In the genomic region with DNA sequence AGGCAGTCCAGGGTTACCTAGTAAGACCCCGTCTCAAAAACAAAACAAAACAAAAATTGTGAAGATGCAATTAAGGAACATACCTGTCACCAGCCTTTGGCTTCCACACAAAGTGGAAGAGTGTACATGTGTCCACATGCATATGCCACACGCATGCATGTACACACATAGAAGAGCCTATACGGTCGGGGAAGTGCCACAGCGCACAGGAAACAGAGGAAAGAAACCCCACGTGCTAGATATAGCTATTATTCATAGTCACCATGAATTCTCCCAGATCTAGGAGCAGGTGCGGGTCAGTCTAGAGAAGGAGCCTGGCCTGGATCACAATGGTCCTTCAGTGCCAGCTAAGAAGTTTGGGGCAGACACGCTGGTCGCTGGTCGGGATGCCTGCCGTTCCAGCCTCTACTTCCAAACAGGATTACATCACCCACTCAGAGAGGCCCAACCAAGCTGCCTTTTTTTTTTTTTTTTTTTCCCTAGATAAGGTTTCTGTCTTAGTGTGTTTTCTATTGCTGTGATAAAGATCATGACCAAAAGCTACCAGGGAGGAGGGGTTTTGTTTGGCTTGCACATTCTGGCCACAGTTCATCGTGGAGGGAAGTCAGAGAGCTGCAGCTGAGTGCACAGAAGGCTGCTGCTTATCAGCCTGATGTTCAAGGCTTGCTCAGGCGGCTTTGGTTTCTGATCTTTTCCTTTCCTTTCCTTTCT, we compare ENCODE assay signal across 12 mouse cellular contexts. TPM values are rescaled to one million over a fixed set of nuclear protein-coding genes. Genes with fewer than 3 reads are reported as not detected.
DNase-seq lines count a peak whose midpoint lies in the region; ATAC-seq and TF ChIP-seq lines count a peak whose summit lies in the region.
"Had no signal": no experiment of that assay in that cellular context is flagged by ENCODE, and none has a peak within 500 bp of the region (broad histone marks: within the 10 kb centered on the region; RNA-seq: fewer than 3 reads in every experiment).

No protein-coding gene starts in this region.

- in situ Hi-C loops in ES-E14 (cut with MboI; ENCODE audit: low sequenced_read_pairs in 2 of 2, unreplicated experiment in 2 of 2): no loop called here

- H3K27ac ChIP-seq in lung, embryonic 15.5 days: peak overlapping the region; percentile 70
- H3K27ac ChIP-seq in ES-E14 (ENCODE audit: insufficient read depth, low read depth, low read length, poor library complexity, severe bottlenecking): no peak overlapping the region
- H3K27ac ChIP-seq in gastrocnemius, adult 2 months: no peak overlapping the region
- H3K27ac ChIP-seq: midbrain, embryonic 10.5 days had no signal

- H3K36me3 ChIP-seq in lung, embryonic 15.5 days: no peaks in the 10 kb centered on the region
- no peaks in the 10 kb centered on the region for H3K36me3 ChIP-seq in ES-E14 (ENCODE audit: control insufficient read depth, insufficient read depth, low read length, poor library complexity, severe bottlenecking)
- H3K36me3 ChIP-seq: midbrain, embryonic 10.5 days had no signal

- no peak for TF ChIP-seq CTCF in gastrocnemius, adult 2 months (IDR thresholded peaks at IDR 0.05)

- H3K4me3 ChIP-seq in lung, embryonic 15.5 days: no peak overlapping the region
- peak overlapping the region; percentile 45 to 49 for H3K4me3 ChIP-seq in ES-E14 (ENCODE audit: insufficient read depth in 1 of 2, low read depth in 1 of 2, low read length in 2 of 2, poor library complexity in 1 of 2, severe bottlenecking in 1 of 2)
- no peak overlapping the region for H3K4me3 ChIP-seq in gastrocnemius, adult 2 months
- H3K4me3 ChIP-seq: erythroblast, embryonic 14.5 days; midbrain, embryonic 10.5 days had no signal

- no peaks in the 10 kb centered on the region for H3K9me3 ChIP-seq in lung, embryonic 15.5 days
- H3K9me3 ChIP-seq in ES-E14 (ENCODE audit: control insufficient read depth, insufficient read depth, low read depth, low read length): no peaks in the 10 kb centered on the region
- H3K9me3 ChIP-seq: midbrain, embryonic 10.5 days had no signal

- no peak for DNase-seq in lung, postnatal 14 days
- DNase-seq in ES-E14 (ENCODE audit: low read depth, low spot score): no peak
- peak; percentile 77 for DNase-seq in induced T-regulatory cell, adult 2 months (ENCODE audit: low read depth)
- peak; percentile 51 for DNase-seq in lung, postnatal 36 days
- no peak for DNase-seq in frontal cortex, postnatal 10 days (ENCODE audit: low spot score in 2 of 2)
- no peak for DNase-seq in spleen, postnatal 10 days (ENCODE audit: low spot score in 2 of 2)
- DNase-seq in gastrocnemius, adult 2 months: no peak
- DNase-seq: cerebellum, adult 18-20 months; layer of hippocampus, postnatal 36 days had no signal

- no peak overlapping the region for H3K9ac ChIP-seq in lung, embryonic 15.5 days
- peak overlapping the region; percentile 44 for H3K9ac ChIP-seq in ES-E14 (ENCODE audit: insufficient read depth, low read depth, low read length, poor library complexity, severe bottlenecking)

- ATAC-seq in lung, embryonic 15.5 days (ENCODE audit: borderline replicate concordance, extremely low read depth, low FRiP score, low TSS enrichment): peak; percentile 43; the same call in 1 of the 2 replicates

- H3K4me2 ChIP-seq in lung, embryonic 15.5 days: peak overlapping the region; percentile 12; the same call in 1 of the 2 replicates

- intact Hi-C loops in gastrocnemius, adult 2 months (cut with DNase I): no loop called here

- peaks cover 18% of the 10 kb centered on the region for H3K4me1 ChIP-seq in lung, embryonic 15.5 days
- H3K4me1 ChIP-seq in ES-E14 (ENCODE audit: control insufficient read depth in 2 of 2, insufficient read depth in 2 of 2, low read length in 2 of 2, poor library complexity in 1 of 2): peaks cover 5 to 16% of the 10 kb centered on the region in 2 experiments

- no peaks in the 10 kb centered on the region for H3K27me3 ChIP-seq in lung, embryonic 15.5 days

- WGBS in lung, embryonic 15.5 days: 38% methylated on average over 13 of the region's 13 CpGs

TF ChIP-seq in ES-E14, 5 proteins besides CTCF, POLR2A, EP300 and RAD21:
- TF ChIP-seq MAFK (IDR thresholded peaks at IDR 0.05; ENCODE audit: insufficient read depth, low read depth, low read length): no peak
- no peak for TF ChIP-seq HCFC1 (IDR thresholded peaks at IDR 0.05; ENCODE audit: borderline replicate concordance, insufficient read depth, low read length)
- TF ChIP-seq CHD2 (IDR thresholded peaks at IDR 0.05; ENCODE audit: low read depth, low read length): no peak
- TF ChIP-seq ZNF384 (IDR thresholded peaks at IDR 0.05; ENCODE audit: low read depth, low read length): no peak; the same call in 1 of the 2 replicates
- no peak for TF ChIP-seq ZC3H11A (IDR thresholded peaks at IDR 0.05; ENCODE audit: borderline replicate concordance, low read depth, low read length)

RNA-seq across cellular contexts. Expression of gene Gtf2i, which starts 11.5 kb away (rescaled TPM):
- polyA plus RNA-seq in lung, embryonic 15.5 days (2015; fragmentation: Nextera tagmentation; extraction: Ambion mirVana): 160 and 168 TPM in 2 replicates
- total RNA-seq in ES-E14 (2012; rRNA removed): 64.3 and 81.0 TPM in 2 replicates
- 100 to 1,000 TPM; 103 to 122 TPM for total RNA-seq in gastrocnemius, adult 2 months (2021)

Comparison
In these comparisons a context has a peak if more than half of its experiments do, and no peak if none do; other contexts are left out.
1. DNase-seq: peak in induced T-regulatory cell, adult 2 months (single experiment) and lung, postnatal 36 days (single experiment); none in lung, postnatal 14 days (single experiment), ES-E14 (single experiment), frontal cortex, postnatal 10 days (0 of 2), spleen, postnatal 10 days (0 of 2) and gastrocnemius, adult 2 months (single experiment).
2. H3K4me3 ChIP-seq: peak in ES-E14 (2 of 2); none in lung, embryonic 15.5 days (single experiment) and gastrocnemius, adult 2 months (single experiment).